Mouse (Mus musculus) T-cell, adult 2 months (primary cell): ENCODE results near the gene Chrne.

ENCODE experiments used
- DNase-seq: peaks from one replicate; pipeline ENCODE4 v3.0.0; 2022; ENCODE audit warnings: low spot score

Gene Chrne

DNA sequence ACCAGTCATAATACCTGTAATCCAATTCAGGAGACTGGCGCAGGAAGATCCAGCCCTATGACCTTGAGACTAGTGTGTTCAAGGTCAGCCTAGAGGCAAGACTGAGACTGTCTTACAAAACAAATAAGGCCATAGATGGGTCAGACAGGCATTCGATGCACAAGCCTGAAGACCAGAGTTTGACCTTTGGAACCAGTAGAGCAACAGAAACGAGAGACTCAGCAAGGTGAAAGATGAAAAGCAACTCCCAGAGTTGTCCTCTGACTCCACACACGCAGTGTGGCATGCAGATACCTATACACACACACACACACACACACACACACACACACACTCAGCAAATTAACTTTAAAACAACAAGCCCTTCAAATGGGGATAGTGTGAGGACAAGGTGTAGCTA lies 7.9 kb upstream of the Chrne start:
- DNase-seq = no peak

DNA sequence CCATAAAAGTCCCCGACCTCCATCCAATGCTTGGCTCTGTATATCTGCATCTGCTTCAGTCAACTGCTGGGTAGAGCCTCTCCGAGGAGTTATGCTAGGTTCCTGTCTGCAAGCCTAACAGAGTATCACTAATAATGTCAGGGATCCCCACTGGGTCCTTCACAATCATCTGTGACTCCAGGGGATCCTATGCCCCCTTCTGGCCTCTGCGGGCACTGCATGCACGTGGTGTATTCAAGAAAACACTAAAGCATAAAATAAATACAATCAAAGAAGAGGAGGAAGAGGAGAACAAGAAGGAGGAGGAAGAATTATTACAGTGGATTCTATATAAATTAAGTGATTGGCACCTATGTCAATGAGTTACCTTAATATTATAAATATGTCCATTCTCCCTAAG lies 6.5 kb upstream of the Chrne start:
- peak; percentile 43 for DNase-seq

DNA sequence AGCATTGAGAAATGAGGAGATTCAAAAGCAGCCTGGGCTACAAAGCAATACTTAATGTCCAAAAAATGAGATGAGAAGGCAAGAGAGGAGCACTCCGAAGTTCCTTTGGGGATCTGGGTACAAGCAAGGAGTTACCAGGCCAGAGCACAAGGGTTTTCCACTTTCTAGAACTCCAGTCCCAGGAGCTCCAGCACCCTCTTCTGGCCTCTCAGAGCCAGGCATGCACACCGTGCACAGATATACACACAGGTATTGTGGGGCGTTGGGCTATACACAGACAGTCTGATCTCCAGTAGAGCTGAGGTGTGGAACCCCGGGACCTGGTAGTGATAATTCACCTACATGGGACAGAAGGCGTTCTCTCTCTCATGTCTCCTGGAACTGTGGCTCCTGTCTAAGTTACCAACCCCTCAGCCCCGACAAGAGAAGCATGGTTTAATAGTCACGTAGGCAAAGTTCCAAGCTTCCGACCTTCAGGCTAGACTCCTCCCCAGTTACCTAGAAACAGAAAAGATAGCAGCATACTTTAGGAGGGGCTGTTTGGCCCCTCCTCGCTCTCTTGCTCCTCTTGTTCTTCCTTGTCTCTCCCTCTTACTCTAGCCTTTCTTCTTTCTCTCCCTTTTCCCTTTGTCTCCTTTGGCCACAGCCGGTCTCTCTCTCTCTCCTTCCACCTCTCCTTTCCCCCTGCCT lies 4.2 kb upstream of the Chrne start:
- DNase-seq = no peak

DNA sequence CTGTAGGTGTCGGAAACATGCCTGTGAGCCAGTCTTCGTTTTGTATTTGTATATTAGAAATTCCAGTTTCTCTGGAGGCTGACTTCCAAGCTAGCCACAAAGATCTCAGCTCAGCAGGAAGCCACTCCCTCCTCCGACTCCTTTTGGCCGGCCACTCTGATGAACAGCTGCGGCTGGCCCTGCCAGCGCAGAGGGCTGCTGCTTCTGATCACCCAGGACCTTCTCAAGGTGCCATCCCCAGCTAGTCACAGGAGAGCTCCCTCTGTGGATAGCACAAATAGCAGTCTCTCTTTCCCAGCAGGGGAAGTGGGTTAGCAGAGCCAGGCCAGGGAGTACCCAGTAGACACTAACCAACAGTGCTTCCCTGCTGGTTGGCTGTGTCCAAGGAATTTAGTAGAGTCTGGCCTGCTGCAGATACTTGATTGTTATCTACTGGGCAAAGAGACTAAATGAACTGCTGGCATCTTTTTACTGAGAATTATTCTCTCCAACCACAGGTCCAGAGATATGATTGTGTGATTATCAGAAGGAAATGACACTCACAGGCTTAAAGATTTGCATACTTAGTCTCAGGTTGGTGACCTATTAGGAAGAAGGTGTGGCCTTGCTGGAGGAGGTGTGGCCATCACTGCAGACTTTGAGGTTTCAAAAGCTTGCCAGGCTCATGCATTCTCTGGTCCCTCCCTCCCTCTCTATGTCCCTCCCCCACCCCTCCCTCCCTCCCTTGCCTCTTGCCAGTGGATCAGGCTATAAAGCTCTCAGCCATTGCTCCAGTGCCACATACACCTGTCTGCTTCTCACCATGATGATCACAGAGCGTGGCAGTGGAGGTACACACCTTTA lies 3.2 kb upstream of the Chrne start:
- DNase-seq = no peak

DNA sequence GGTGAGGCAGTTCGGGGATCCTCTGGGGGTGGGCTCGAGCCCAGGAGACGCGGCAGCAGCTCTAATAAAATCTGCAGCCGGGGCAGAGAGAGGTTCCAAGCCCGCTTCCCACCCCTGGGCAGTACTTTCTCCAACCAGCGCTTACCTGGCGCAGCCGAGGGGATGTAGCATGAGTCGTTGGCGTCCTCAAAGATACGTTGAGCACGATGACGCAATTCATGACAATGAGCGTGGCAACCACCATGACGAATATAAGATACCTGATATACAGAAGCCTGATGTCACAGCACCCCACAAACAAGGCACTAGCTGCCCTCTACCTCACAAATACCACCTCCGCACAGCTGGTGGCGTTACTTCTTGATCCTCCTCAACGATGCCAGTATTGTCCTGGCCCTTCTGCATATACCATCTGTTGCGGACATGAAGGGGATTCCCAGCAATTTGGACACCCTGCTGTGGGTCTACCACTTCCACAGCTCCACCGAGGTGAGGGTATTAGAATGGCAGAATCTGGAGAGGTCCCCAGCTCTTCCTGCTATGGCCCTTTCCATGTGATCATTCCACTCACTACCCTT lies 3.4 kb downstream of the Chrne start, which contains the start of gene 4930544D05Rik:
Gene 4930544D05Rik (plus strand): TSS at position 333 of the 578 bp plus-strand sequence.
- peak; percentile 78 for DNase-seq

DNA sequence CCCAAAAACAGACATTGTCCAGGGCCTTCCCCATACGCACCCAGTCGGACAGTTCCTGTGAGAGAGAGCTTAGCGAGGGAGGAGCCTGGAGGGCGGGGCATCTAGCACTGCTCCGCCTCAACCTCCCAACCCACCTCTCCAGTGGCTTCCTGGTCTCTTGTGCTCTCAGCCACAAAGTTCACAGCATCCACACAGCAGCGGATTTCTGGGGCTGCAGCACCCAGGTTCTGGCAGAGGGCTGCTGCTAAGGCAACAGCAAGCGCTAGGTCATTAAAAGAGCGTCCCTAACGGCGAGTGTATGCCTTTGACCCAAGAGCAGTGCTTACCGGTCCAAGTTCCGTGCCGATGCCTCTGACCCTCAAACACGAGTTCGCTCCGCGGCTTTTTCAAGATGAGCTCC lies 3.9 kb downstream of the Chrne start:
- DNase-seq = peak; percentile 85

DNA sequence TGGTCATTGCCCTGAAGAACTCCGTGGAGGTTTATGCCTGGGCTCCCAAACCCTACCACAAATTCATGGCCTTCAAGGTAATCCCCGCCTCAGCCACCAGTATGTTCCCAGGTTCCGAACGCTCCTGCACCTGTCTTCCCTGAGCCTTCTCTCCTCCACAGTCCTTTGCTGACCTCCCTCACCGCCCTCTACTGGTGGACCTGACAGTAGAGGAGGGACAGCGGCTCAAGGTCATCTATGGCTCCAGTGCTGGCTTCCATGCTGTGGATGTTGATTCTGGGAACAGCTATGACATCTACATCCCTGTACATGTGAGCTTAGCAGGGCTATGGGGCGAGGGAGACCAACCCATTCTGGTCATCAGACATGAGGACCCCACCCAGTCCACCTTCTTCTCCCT lies 6.5 kb downstream of the Chrne start:
- no peak for DNase-seq

DNA sequence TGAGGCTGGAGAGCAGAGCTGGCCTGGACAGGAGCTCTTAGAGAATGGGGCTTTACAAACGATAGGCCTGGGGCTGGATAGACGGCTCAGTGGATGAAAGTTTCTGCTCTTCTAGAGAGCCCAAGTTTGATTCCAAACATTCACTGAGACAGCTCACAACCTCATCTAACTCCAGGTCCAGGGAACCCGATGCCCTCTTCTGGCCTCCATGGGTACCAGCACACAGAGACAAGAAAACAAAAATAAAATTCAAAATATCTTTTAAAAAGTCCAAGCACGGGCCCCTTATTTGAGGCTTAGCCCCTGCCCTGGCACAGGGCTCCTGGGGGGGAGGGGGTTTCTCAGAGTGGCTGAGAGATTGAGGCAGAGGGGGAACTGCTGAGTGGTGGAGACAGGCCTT lies 8.3 kb downstream of the Chrne start:
- DNase-seq = no peak

DNA sequence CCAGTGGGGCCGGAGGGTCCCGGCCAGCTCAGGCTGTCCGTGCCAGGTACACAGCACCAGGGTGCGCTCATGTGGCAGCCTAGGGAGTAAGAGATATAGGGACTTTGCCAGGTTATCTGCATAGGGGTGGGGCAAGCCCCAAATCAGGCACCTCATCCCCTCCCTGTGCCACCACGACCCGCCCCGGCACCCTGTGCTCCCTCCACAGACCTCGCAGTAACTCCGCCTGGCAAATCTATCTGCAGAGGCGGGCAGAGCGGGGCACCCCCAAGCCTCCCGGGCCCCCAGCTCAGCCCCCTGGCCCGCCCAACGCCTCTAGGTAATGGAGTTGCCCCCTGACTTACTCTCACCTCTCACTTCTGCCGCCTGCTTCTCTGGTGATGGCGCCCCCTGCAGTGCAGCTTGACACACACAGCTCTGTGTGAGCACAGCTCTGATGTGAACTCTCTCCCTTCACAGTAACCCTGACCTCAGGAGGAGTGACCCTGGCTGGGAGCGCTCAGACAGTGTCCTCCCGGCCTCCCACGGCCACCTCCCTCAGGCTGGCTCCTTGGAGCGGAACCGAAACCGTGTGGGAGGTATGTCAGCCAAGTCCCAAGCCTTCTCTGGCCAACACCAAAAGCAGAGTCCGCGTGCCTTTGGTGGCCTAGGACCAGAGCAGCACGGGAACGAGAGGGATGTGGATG lies 10.5 kb downstream of the Chrne start:
- no peak for DNase-seq

DNA sequence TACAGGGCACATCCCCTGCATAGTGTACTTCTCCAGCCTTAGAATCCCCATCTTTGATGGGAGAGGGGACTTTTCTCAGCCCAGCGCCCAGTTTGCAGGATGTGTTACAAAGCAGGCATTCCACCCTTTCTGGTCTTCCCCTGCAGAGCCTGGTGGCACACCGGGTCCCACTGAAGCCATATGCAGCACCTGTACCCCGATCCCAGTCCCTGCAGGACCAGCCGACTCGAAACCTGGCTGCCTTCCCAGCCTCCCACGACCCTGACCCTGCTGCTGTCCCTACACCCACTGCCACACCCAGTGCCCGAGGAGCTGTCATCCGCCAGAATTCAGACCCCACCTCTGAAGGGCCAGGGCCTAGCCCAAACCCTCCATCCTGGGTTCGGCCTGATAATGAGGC lies 11.4 kb downstream of the Chrne start:
- DNase-seq = no peak

DNA sequence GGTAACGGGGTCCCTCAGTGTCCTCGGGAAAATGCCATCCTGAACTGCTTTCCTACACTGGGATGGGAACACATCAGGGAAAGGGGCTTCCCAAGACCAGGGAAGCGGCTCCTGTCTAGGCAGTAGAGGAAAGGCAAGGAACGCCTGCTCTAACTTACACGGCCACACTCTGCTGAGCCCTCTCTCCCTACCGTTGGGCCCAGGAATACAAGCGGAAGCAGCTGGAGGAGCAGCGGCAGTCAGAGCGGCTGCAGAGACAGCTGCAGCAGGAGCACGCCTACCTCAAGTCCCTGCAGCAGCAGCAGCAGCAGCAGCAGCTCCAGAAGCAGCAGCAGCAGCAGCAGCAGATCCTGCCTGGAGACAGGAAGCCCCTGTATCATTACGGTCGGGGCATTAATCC lies 12.3 kb downstream of the Chrne start:
- DNase-seq = no peak

DNA sequence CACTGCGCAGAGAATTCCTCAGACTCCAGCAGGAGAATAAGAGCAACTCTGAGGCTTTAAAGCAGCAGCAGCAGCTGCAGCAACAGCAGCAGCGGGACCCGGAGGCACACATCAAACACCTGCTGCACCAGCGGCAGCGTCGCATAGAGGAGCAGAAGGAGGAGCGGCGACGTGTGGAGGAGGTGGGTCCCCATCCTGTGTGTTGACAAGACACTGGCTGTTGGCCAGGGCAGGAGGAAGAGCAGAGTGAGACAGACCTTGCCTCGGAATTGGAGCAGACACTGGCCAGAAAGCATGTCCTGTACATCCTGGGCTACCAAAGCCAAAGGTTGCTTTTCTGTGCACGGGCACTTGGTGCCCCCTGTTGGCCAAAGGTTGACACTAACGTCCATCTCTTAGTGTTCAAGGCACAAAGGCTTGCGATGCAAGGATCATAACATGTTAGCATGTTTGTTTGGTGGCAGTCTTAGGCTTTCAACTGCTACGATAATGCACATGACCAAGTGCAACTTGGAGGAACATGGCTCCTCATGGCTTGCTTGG lies 13.9 kb downstream of the Chrne start:
- DNase-seq = peak; percentile 78

DNA sequence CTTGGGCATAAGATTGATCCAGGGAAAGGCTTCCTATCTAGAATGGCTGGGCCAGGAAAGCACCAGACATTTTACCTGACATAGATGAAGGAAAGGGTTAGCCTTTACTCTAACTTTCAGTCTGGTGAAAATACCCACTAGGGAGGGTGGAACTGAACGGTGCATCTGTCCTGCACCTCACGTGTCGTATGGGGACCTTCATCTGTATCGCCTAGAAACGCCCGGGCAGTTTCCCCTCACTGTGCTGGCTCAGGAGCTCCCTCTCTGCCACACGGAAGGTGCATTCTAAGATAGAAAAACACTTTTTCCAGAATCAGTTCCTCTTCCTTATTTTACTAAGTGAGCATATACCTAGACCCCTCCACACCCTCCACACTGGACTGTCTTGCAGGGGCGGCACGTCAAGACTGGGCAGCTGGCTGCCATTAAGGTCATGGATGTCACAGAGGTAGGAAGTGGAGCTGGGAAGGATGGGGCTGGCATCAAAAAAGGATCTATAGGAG lies 20.5 kb downstream of the Chrne start:
- DNase-seq = no peak

DNA sequence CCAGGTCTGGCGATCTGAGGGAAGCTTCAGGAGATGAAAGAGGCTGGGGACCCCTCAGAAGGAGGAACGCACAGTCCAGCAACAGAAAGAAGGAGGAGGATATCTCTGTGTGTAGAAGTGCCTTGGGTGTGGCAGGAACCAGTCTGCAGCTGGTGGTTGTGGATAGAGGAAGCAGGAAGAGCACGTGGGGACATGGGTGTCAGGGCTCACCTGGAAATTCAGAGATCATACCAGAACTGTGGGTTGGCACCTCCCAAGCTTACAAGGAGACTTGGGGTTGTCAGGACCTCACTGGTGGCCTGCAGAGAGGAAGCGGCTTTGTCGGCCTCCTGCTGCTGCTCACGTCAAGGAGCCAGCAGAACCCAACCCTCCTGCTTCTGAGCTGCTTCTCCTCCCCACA lies 21.7 kb downstream of the Chrne start:
- DNase-seq = peak; percentile 51

DNA sequence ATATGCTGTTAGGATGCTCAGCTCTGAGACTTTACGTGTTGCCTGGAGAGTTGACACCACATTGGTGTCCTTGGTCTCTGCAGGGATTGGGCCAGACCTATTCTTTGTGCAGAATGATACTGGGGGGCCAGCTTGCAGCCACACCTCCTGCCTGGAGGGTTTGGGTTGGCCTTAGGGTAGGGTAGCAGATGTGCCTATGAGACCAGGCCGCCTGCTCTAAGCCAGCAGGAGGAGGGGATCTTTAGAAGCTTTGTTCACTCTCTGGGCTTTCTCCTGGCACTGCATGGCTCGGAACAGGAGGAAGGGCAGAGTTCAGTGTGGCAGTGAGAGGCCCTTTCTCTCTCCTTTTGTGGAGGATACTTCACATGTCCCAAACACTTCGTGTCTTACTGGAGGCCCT lies 22.9 kb downstream of the Chrne start:
- no peak for DNase-seq

DNA sequence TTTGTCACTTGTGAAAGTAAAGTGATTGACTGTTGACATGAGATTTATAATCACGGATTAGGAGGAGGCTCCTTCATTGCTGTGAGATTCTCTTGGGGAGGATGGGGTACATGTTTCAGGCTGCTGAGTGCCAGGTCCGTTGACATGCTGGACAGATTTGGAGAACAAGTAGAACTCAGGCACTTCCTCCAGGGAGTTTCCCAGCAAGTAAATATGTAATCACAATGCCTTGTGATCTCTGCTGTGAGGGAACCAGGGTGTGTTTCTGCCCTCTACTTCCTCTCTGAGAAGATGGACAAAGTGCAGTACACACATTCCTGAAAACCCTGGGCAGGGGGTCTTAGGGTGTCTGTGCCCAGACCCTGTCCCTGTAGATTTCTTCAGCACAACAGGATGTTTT lies 23.4 kb downstream of the Chrne start:
- no peak for DNase-seq

DNA sequence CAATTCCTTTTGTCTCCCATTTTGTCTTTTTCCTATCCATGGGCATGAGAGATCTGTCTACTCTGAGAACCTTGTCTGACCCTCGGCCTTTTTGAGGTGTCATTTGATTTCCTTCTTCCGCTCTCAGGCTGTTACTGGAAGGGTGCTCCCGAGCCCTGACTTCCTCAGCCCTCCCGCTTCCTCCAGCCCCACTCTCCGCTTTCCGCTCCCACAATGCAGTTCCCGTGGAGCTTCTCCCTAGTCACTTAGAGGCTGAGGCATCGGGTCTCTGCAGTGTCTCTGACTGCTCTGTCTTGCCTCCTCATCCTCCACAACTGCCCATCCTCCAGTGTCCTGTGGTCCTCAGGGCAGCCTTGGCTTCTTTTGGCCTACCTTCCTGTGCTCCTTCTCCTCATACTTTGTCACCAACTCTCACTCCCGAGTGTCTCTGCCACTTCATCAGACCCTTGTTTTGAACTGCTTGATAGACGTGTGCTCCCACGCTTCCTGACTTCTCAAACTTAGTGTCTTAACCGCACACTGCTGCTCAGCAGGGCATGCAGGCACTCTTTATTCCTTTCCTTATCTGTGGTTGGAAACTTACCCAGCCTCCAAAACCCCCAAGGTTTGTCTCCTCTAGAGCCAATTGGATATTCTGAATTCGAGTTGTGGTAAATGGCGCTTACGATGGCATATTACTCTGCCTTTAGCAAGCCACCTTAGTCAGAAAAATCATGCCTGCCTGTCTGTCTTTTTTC lies 24.6 kb downstream of the Chrne start:
- peak; percentile 37 for DNase-seq

DNA sequence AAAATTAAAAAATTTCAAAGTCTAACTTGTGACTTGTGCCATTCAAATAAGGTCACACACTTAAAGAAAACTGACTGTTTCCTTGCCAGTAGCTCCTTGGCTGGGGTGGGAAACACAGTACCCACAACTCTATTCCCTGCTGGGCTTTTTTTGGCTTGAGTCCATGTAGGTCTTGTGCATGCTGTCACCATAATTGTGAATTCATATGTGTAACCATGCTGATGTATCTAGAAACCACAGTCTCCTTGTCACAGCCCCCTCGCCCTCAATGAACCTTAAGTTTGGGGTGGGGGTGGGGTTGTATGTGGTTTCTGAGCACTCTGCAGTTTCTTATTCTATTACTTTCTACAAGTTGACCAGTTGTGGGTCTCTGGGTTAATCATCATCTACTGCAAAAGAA lies 27.3 kb downstream of the Chrne start:
- no peak for DNase-seq

DNA sequence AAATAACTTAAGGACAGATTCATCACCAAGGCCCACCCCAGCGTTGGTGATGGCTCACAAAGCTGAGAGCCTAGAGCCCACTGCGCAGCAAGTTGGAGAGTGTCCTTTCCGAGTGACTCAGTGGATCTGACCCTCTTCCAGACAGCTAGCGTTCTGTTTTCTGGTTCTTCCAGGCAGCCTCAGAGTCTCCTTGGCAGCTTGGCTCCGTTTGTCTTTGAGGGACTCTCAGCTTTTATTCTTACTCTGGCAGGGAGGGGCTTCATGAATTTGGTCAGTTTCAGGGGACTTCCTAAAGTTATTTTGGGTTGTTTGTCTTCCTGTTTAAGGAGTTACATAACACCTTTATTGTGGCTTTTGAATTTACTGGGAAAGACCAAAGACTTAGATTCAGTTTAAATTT lies 32.1 kb downstream of the Chrne start:
- DNase-seq = no peak

DNA sequence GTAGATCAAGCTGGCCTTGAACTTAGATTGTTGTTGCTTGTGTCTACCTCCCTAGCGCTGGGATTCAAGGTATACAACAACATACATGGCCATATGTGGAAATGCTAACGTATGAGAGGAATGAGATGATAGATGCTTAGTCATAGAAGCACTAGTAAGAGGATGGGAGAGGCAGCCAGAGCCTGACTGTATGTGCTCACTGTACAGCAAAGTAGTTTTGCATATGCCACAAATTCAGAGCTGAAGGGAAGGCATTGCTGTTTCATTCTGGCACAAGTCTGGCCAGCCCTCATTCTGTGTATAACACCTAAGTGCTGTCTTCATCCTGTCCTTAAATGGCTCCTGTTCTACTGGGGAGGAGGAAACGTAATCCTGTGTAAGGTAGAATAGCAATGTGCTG lies 32.8 kb downstream of the Chrne start:
- no peak for DNase-seq

DNA sequence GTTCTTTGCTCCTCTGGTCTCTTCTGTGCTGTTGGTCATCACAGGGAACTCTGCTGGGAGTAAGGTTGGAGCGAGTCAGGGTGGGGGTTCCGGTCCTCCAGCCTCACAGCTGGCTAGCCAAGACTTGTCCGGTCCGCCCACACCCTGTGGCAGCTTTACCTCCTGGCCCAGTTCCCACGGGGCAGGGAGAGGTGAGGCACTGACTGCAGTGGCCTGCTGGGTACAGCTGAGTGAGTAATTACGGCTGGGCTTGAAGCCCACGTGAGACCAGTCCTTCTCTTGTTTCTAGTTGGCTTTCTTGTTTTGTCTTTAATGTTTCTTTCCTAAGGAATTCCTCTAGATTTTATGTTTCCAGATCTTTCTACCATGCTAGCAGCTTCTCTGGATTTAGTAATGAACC lies 33.6 kb downstream of the Chrne start:
- no peak for DNase-seq
